Mouse (Mus musculus) erythroblast, embryonic 14.5 days (primary cell): ENCODE data around the gene Ambra1.

Source experiments
- GATA1 ChIP-seq: IDR thresholded peaks from 2 replicates; pipeline ENCODE4 v1.6.1; 2012; ENCODE audit warnings: low read length, inconsistent platforms, mixed read lengths
- TAL1 ChIP-seq: IDR thresholded peaks from 3 replicates; pipeline ENCODE4 v1.6.1; 2012; ENCODE audit warnings: low read length, inconsistent platforms, mixed read lengths

GRCm38 (mm10) chr2:91961901-91962761 lies 232.2 kb downstream of the Ambra1 start:
- TF ChIP-seq TAL1 (no peak), GATA1 (no peak)
